Mouse (Mus musculus): ENCODE measurements around the gene Rps11. TPM values are rescaled to one million over a fixed set of nuclear protein-coding genes. Genes with fewer than 3 reads are reported as not detected.

Gene Rps11
- total and polyA plus RNA-seq, 2 experiments from 2014 or later, result 671 to 1,069 TPM

DNA sequence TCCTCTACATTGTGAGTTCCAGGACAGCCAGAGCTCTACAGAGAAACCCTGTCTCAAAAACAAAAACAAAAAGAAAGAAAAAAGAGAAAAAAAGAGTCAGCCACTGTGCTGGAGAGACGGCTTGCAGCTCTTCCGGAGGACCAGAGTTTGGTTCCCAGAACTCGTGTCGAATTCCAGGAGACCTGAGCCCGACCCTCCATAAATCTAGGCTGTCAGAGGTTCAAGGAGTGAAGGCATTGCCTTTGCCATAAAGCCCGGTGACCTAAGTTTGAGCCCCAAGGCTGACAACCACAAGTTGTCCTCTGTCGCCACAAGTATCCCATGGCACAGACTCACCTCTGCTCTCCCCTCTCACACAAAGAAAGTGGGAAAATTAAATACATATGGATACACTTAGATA lies 30.1 kb downstream of the Rps11 start:
- no peak overlapping the region for H3K4me3 ChIP-seq (ENCODE audit: low read depth, low read length)
- no peaks in the 10 kb centered on the region for H3K36me3 ChIP-seq (ENCODE audit: insufficient read depth, low read length)
- no peaks in the 10 kb centered on the region for H3K9me3 ChIP-seq (ENCODE audit: low read length)
- H3K9ac ChIP-seq (replicated peaks; ENCODE audit: low read length, poor library complexity, severe bottlenecking), result no peak overlapping the region
- ATAC-seq (ENCODE audit: low FRiP score), result no peak
- 77% methylated on average over 7 of the region's 7 CpGs for WGBS
- H3K27me3 ChIP-seq (ENCODE audit: insufficient read depth, low read length), result no peaks in the 10 kb centered on the region
- no peak for DNase-seq (ENCODE audit: low spot score)
- no peak overlapping the region for H3K4me2 ChIP-seq (ENCODE audit: low read depth, low read length, poor library complexity, severe bottlenecking)
- TF ChIP-seq CTCF (IDR thresholded peaks at IDR 0.05), result no peak
- no peak overlapping the region for H3K27ac ChIP-seq (ENCODE audit: low read depth, low read length)
- H3K4me1 ChIP-seq (ENCODE audit: insufficient read depth, low read length), result no peaks in the 10 kb centered on the region

DNA sequence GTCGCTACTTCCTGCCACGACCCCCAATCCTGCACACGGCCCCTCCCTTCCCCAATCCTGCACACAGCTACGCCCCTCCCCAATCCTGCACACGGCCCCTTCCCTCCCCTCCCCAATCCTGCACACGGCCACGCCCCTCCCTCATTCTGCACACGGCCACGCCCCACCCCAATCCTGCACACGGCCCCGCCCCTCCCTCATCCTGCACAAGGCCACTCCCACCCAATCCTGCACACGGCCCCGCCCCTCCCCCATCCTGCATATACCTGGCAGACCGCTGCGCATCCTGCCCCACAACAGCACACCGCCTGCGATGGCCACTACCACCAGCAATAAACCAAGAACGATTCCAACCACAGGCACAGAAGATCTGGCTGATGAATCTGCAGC lies 30.7 kb downstream of the Rps11 start:
- H3K4me2 ChIP-seq (ENCODE audit: low read depth, low read length, poor library complexity, severe bottlenecking), result no peak overlapping the region
- H3K4me3 ChIP-seq (ENCODE audit: low read depth, low read length), result no peak overlapping the region
- DNase-seq (ENCODE audit: low spot score) (no peak), ATAC-seq (ENCODE audit: low FRiP score) (no peak)
- H3K27me3 ChIP-seq (ENCODE audit: insufficient read depth, low read length), result no peaks in the 10 kb centered on the region
- 41% methylated on average over 18 of the region's 18 CpGs for WGBS
- H3K36me3 ChIP-seq (ENCODE audit: insufficient read depth, low read length), result no peaks in the 10 kb centered on the region
- no peaks in the 10 kb centered on the region for H3K9me3 ChIP-seq (ENCODE audit: low read length)
- H3K27ac ChIP-seq (ENCODE audit: low read depth, low read length), result no peak overlapping the region
- H3K4me1 ChIP-seq (ENCODE audit: insufficient read depth, low read length), result no peaks in the 10 kb centered on the region
- H3K9ac ChIP-seq (replicated peaks; ENCODE audit: low read length, poor library complexity, severe bottlenecking), result no peak overlapping the region
- TF ChIP-seq CTCF (IDR thresholded peaks at IDR 0.05), result no peak

DNA sequence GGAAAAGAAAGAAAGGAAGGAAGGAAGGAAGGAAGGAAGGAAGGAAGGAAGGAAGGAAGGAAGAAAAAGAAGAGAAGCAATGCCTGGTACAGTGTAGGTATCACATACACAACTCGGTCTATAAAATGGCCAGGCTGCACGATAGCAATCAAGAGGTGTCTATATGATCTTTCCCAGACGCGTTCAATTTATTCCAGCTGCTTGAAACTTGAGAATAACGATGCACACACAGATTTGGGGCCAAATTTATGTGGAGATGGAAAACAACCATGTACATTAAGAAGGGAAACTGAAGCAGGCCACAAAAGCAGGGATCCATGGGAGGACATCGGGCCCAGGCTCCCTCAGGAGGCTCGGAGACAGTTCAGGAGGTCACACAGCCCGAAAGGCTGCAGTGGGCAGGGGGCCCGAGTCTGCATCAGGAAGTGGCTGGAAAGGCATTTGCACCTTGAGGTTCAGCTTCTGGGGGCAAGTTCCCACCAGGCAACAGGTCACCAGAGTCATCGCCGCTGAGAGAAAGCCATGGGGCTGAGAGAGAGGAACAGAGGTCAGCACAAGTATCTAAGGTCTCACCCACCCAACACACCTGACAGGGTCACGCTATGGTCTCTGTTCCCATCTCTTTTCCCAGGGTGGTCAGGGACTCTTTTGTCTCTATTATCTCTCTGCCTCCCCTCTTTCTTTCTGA lies 31.3 kb downstream of the Rps11 start:
- Histone ChIP-seq H3K36me3 (ENCODE audit: insufficient read depth, low read length) (no peaks in the 10 kb centered on the region), H3K9me3 (ENCODE audit: low read length) (no peaks in the 10 kb centered on the region), H3K4me3 (ENCODE audit: low read depth, low read length) (no peak overlapping the region), H3K27ac (ENCODE audit: low read depth, low read length) (no peak overlapping the region), H3K4me2 (ENCODE audit: low read depth, low read length, poor library complexity, severe bottlenecking) (no peak overlapping the region), H3K4me1 (ENCODE audit: insufficient read depth, low read length) (no peaks in the 10 kb centered on the region), H3K9ac (replicated peaks; ENCODE audit: low read length, poor library complexity, severe bottlenecking) (no peak overlapping the region), H3K27me3 (ENCODE audit: insufficient read depth, low read length) (no peaks in the 10 kb centered on the region)
- 74% methylated on average over 12 of the region's 12 CpGs for WGBS
- DNase-seq (ENCODE audit: low spot score) (no peak), ATAC-seq (ENCODE audit: low FRiP score) (no peak)
- TF ChIP-seq CTCF (IDR thresholded peaks at IDR 0.05), result no peak

DNA sequence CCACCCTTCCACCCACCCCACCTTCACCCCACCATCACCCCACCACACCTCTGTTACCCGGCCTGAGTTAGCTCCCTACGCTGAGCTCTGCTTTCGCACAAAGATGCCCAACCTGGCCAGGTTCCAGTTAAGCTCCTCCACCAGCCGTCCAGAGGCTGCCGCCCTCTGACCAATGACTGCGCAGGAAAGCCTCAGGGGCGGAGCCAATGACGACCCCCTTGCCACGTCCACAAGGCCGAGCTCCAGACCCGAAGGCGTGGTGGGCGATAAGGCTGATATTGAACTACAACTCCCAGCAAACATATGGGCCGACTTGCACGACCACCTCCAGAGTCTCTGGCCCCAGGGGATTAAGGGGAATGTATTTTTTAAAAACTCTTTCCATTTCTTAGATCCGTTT lies 32.2 kb downstream of the Rps11 start, which contains the start of gene Rcn3:
TSS of gene Rcn3 (minus strand) at position 174 of the 400 bp plus-strand sequence.
- no peaks in the 10 kb centered on the region for H3K4me1 ChIP-seq (ENCODE audit: insufficient read depth, low read length)
- peak within 1 kb of the TSS; percentile 33 for H3K4me3 ChIP-seq (ENCODE audit: low read depth, low read length)
- no peaks in the 10 kb centered on the region for H3K9me3 ChIP-seq (ENCODE audit: low read length)
- peak; percentile 96 for DNase-seq (ENCODE audit: low spot score)
- peak within 1 kb of the TSS; percentile 36; the same call in 1 of the 2 replicates for H3K9ac ChIP-seq (replicated peaks; ENCODE audit: low read length, poor library complexity, severe bottlenecking)
- peak within 1 kb of the TSS; percentile 65 for H3K4me2 ChIP-seq (ENCODE audit: low read depth, low read length, poor library complexity, severe bottlenecking)
- H3K36me3 ChIP-seq (ENCODE audit: insufficient read depth, low read length), result no peaks in the 10 kb centered on the region
- H3K27me3 ChIP-seq (ENCODE audit: insufficient read depth, low read length), result no peaks in the 10 kb centered on the region
- WGBS, result under 1% methylated on average over 16 of the region's 16 CpGs
- TF ChIP-seq CTCF (IDR thresholded peaks at IDR 0.05), result no peak
- no peak within 1 kb of the TSS for H3K27ac ChIP-seq (ENCODE audit: low read depth, low read length)
- peak; percentile 87 for ATAC-seq (ENCODE audit: low FRiP score)

DNA sequence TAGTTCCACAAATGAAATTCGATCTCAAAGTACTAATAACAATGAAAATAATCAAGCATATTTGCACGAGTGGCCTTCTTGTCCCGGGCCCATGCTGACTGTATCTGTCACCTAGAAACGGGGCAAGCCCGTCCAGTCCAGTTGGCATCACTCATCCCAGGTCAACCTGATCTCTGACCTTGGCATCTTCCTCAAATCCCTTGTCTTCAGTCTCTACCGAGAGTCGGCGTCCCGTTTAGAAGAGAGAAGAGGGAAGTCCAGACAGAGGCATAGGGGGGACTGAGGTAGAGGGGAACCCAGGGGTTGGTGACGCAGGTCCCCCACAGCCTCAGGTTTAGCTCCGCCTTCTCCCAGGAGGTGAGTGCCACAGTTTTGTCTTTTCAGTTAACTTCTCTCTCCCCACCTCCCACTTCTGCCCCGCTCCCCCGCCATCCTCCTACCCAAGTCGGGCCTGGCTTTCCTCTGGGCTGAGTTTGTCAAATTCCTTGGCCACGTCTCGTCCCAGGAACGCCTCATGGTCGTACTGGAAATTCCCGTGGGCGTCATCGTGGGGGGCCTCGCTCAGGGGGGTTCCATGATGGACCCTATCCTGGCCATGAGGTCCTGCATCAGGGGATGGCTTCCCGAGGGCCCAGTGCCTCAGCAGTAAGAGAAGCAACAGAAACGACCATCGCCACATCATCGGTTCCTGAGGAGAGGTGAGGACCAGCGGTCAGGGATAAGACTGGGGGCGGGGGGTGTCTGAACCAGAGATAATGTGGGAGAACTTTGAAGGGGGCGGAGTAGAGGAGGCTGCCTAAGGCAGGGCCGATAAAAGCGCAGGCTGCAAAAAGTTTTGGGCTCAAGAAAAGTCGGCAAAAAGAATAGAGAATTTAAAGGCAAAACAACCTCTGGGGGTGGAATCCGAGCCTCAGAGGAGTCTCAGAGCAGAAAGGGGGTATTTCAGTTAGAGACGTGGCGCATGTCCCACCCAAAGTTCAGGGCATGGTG lies 32.9 kb downstream of the Rps11 start:
- Histone ChIP-seq H3K9me3 (ENCODE audit: low read length) (no peaks in the 10 kb centered on the region), H3K27ac (ENCODE audit: low read depth, low read length) (no peak overlapping the region), H3K4me3 (ENCODE audit: low read depth, low read length) (peak overlapping the region; percentile 33), H3K4me2 (ENCODE audit: low read depth, low read length, poor library complexity, severe bottlenecking) (peak overlapping the region; percentile 65), H3K9ac (replicated peaks; ENCODE audit: low read length, poor library complexity, severe bottlenecking) (peak overlapping the region; percentile 36; the same call in 1 of the 2 replicates), H3K27me3 (ENCODE audit: insufficient read depth, low read length) (no peaks in the 10 kb centered on the region), H3K4me1 (ENCODE audit: insufficient read depth, low read length) (no peaks in the 10 kb centered on the region), H3K36me3 (ENCODE audit: insufficient read depth, low read length) (no peaks in the 10 kb centered on the region)
- DNase-seq (ENCODE audit: low spot score) (no peak), ATAC-seq (ENCODE audit: low FRiP score) (no peak)
- 19% methylated on average over 35 of the region's 35 CpGs for WGBS
- no peak for TF ChIP-seq CTCF (IDR thresholded peaks at IDR 0.05)

All from midbrain, postnatal 0 days (tissue).